Mouse (Mus musculus) ES-Bruce4 (cell line): ENCODE data around the gene Zfp771. TPM values are rescaled to one million over a fixed set of nuclear protein-coding genes. Genes with fewer than 3 reads are reported as not detected.

Source experiments
- H3K27ac ChIP-seq: 2 replicates; pipeline ENCODE4 v1.5.1; 2012; ENCODE audit warnings: low read length, inconsistent platforms; ENCODE audit not compliant: insufficient read depth
- H3K27me3 ChIP-seq: 2 replicates; pipeline ENCODE4 v1.6.1; 2012; ENCODE audit warnings: mild to moderate bottlenecking, low read length, inconsistent platforms; ENCODE audit not compliant: control insufficient read depth, poor library complexity, insufficient read depth, severe bottlenecking
- H3K36me3 ChIP-seq: 2 replicates; pipeline ENCODE4 v1.6.1; 2012; ENCODE audit warnings: inconsistent platforms, mild to moderate bottlenecking, low read length, moderate library complexity; ENCODE audit not compliant: control insufficient read depth, poor library complexity, insufficient read depth, severe bottlenecking
- H3K4me1 ChIP-seq: one replicate; pipeline ENCODE4 v1.8.1; 2011; ENCODE audit warnings: low read length; ENCODE audit not compliant: control insufficient read depth, insufficient read depth
- H3K4me3 ChIP-seq: 2 replicates; pipeline ENCODE4 v1.5.1; 2011; ENCODE audit warnings: low read depth, mild to moderate bottlenecking, low read length
- H3K9ac ChIP-seq: 2 replicates; pipeline ENCODE4 v1.6.1; 2012; ENCODE audit warnings: low read depth, mild to moderate bottlenecking, inconsistent platforms; ENCODE audit not compliant: poor library complexity, severe bottlenecking
- H3K9me3 ChIP-seq: replicated peaks from 2 replicates; pipeline ENCODE4 v1.6.1; 2012; ENCODE audit warnings: mild to moderate bottlenecking, low read length, inconsistent platforms; ENCODE audit not compliant: control insufficient read depth, poor library complexity, insufficient read depth, severe bottlenecking
- CTCF ChIP-seq: IDR thresholded peaks from one replicate; pipeline ENCODE4 v1.8.1; 2011; ENCODE audit warnings: low read depth, low read length
- EP300 ChIP-seq: IDR thresholded peaks from 2 replicates; pipeline ENCODE4 v1.6.1; 2011; ENCODE audit warnings: low read depth, low read length; ENCODE audit not compliant: insufficient read depth
- POLR2A ChIP-seq: IDR thresholded peaks from one replicate; pipeline ENCODE4 v1.8.1; 2011; ENCODE audit warnings: low read length; ENCODE audit not compliant: insufficient read depth
- polyA plus RNA-seq: library from polyadenylated mRNA; stranded (reverse); fragments of >200 nt; gene quantifications from 2 replicates; pipeline ENCODE4 v1.2.4, GENCODE M21; 2011; ENCODE audit warnings: low read depth; ENCODE audit not compliant: missing spikeins, insufficient read depth, insufficient read length

Zfp771 gene
- polyA plus RNA-seq, 1 experiment: 8.7 TPM

DNA sequence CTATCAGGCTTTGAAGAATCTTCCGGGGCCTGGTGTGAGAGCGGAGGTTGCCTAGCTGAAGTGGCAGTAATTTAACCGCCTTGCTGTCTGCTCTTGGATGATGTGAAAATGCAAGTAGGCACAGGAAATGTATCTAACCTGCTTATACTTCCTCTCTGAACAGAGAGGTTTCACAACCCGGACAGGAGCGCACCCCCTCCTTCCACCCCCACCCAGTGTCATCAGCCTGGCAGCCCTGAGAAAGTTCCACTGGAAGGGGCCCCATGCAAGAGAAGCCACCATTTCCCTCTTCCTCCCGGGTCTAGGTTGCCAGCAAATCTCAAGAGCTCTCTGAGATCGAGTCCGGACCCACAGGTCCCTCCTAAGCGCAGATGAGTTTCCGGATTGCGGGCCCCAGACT is 52.0 kb downstream of the Zfp771 start, which contains the start of gene Itgal:
Gene Itgal (plus strand): TSS at position 163 of the 400 bp plus-strand sequence.
- no peak within 1 kb of the TSS for H3K4me3 ChIP-seq
- no peak within 1 kb of the TSS for H3K27ac ChIP-seq
- no peak within 1 kb of the TSS for H3K9ac ChIP-seq
- H3K36me3 ChIP-seq: no peaks in the 10 kb centered on the region
- no peaks in the 10 kb centered on the region for H3K4me1 ChIP-seq
- H3K9me3 ChIP-seq: no peaks in the 10 kb centered on the region
- TF ChIP-seq CTCF (no peak), POLR2A (no peak), EP300 (no peak)
- H3K27me3 ChIP-seq: no peaks in the 10 kb centered on the region

DNA sequence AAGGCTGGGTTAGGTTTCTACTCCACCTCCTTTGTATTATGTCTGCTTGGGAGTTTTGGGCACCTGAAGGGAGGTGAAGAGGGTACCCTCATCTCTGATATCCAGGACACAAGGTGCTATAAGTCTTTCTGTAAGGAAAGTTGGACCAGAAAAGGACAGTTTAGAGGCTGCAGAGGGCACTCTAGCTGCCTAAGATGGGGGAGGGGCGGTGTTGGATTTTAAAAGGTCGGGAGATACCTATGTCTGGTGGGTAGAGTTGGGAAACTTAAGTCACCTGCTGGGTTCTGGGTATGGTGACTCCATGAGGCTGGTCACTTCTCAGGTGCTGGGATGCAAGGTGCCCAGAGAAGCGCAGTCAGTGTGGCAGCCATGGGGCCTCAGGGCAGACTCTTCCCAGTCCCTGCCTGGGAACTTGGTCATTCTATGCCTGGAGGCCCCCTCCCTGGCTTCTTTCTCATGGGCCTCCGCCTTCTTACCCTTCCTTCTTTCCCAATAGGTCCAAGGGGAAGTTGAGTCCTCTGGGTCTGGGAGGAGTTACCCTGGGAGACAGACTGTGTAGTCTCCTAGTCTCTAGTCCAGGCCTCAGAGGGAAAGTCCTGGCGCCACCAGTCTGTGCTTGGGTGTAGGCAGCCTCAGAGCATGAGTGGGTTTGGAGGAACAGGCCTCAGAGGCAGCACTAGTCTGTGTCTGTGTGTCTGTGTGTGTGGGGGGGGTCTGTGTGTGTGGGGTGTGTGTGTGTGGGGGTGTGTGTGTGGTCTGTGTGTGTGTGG is 52.9 kb downstream of the Zfp771 start:
- Histone ChIP-seq H3K4me1 (no peaks in the 10 kb centered on the region), H3K9me3 (no peaks in the 10 kb centered on the region), H3K27ac (no peak overlapping the region), H3K4me3 (no peak overlapping the region), H3K27me3 (no peaks in the 10 kb centered on the region), H3K36me3 (no peaks in the 10 kb centered on the region), H3K9ac (no peak overlapping the region)
- TF ChIP-seq EP300: no peak
- no peak for TF ChIP-seq POLR2A
- no peak for TF ChIP-seq CTCF

- H3K27me3 ChIP-seq: no peaks in the 10 kb centered on the region
- H3K36me3 ChIP-seq: no peaks in the 10 kb centered on the region
Measured at GRCm38 (mm10) chr7:127297586-127298193, 53.6 kb downstream of the Zfp771 start.

More at GRCm38 (mm10) chr7:127297586-127298193, 53.6 kb downstream of the Zfp771 start:
- no peak overlapping the region for H3K9ac ChIP-seq
- no peaks in the 10 kb centered on the region for H3K4me1 ChIP-seq
- H3K27ac ChIP-seq: no peak overlapping the region
- TF ChIP-seq EP300 (no peak), CTCF (no peak), POLR2A (no peak)
- H3K4me3 ChIP-seq: no peak overlapping the region
- no peaks in the 10 kb centered on the region for H3K9me3 ChIP-seq

Other genes with a start within 250 kb of the Zfp771 start
- gene Mvp, start 229.7 kb upstream of the Zfp771 start, polyA plus RNA-seq: 17.9 and 18.8 TPM in 2 replicates
- gene Pagr1b, start 227.8 kb upstream of the Zfp771 start, polyA plus RNA-seq: 22.1 and 26.6 TPM in 2 replicates
- 12.7 and 27.9 TPM in 2 replicates for gene Pagr1a, start 226.9 kb upstream of the Zfp771 start, polyA plus RNA-seq
- 2.2 and 23.9 TPM in 2 replicates for gene Gm42742, start 223.2 kb upstream of the Zfp771 start, polyA plus RNA-seq
- gene Prrt2, start 223.1 kb upstream of the Zfp771 start, polyA plus RNA-seq: 3.5 and 6.7 TPM in 2 replicates
- gene Maz, start 217.2 kb upstream of the Zfp771 start, polyA plus RNA-seq: 117 and 123 TPM in 2 replicates
- gene Kif22, start 201.8 kb upstream of the Zfp771 start, polyA plus RNA-seq: 106 and 109 TPM in 2 replicates
- gene Zg16, start 156.9 kb upstream of the Zfp771 start, polyA plus RNA-seq: not detected in 2 replicates
- 1.6 TPM in 2 replicates for gene AI467606, start 152.9 kb upstream of the Zfp771 start, polyA plus RNA-seq
- 8.6 and 9.3 TPM in 2 replicates for gene Qprt, start 122.0 kb upstream of the Zfp771 start, polyA plus RNA-seq
- 1.5 and 2.2 TPM in 2 replicates for gene Spn, start 106.5 kb upstream of the Zfp771 start, polyA plus RNA-seq
- 98.6 and 120 TPM in 2 replicates for gene Cd2bp2, start 48.2 kb upstream of the Zfp771 start, polyA plus RNA-seq
- 42.8 and 55.5 TPM in 2 replicates for gene Tbc1d10b, start 35.8 kb upstream of the Zfp771 start, polyA plus RNA-seq
- 278 and 351 TPM in 2 replicates for gene Mylpf, start 35.4 kb upstream of the Zfp771 start, polyA plus RNA-seq
- 52.1 and 57.0 TPM in 2 replicates for gene Zfp553, start 11.2 kb upstream of the Zfp771 start, polyA plus RNA-seq
- gene Sept1, start 11.1 kb upstream of the Zfp771 start, polyA plus RNA-seq: 210 and 229 TPM in 2 replicates
- gene Dctpp1, start 16.4 kb downstream of the Zfp771 start, polyA plus RNA-seq: 133 and 135 TPM in 2 replicates
- gene Sephs2, start 29.8 kb downstream of the Zfp771 start, polyA plus RNA-seq: 77.5 and 80.3 TPM in 2 replicates
- 0.55 and 0.81 TPM in 2 replicates for gene Itgal, start 52.0 kb downstream of the Zfp771 start, polyA plus RNA-seq
- 7.0 and 7.8 TPM in 2 replicates for gene Zfp768, start 101.3 kb downstream of the Zfp771 start, polyA plus RNA-seq
- 4.2 and 7.5 TPM in 2 replicates for gene Zfp747, start 131.8 kb downstream of the Zfp771 start, polyA plus RNA-seq
- gene 9130019O22Rik, start 142.9 kb downstream of the Zfp771 start, polyA plus RNA-seq: 1.7 and 2.1 TPM in 2 replicates
- 2.0 and 6.1 TPM in 2 replicates for gene E430018J23Rik, start 149.4 kb downstream of the Zfp771 start, polyA plus RNA-seq
- 1.4 and 1.9 TPM in 2 replicates for gene Zfp764, start 162.5 kb downstream of the Zfp771 start, polyA plus RNA-seq
- gene Zfp688, start 177.8 kb downstream of the Zfp771 start, polyA plus RNA-seq: 20.3 and 24.9 TPM in 2 replicates
- gene Zfp689, start 204.9 kb downstream of the Zfp771 start, polyA plus RNA-seq: 2.7 and 2.8 TPM in 2 replicates
- 45.3 and 48.0 TPM in 2 replicates for gene Prr14, start 215.3 kb downstream of the Zfp771 start, polyA plus RNA-seq
- 21.8 and 25.3 TPM in 2 replicates for gene Fbrs, start 234.9 kb downstream of the Zfp771 start, polyA plus RNA-seq